Mouse (Mus musculus) G1E (cell line): Measurements from ENCODE around the gene Shbg. TPM values are rescaled to one million over a fixed set of nuclear protein-coding genes. Genes with fewer than 3 reads are reported as not detected.

Source experiments
- ATAC-seq: 2 replicates; pipeline ENCODE4 v1.8.0; 2016; ENCODE audit warnings: mild to moderate bottlenecking; ENCODE audit not compliant: insufficient number of reproducible peaks, poor library complexity, low FRiP score, severe bottlenecking; ENCODE audit errors: extremely low read depth
- DNase-seq: peaks from one replicate; pipeline ENCODE4 v3.0.0; 2012; ENCODE audit warnings: low spot score
- H3K27me3 ChIP-seq: 2 replicates; pipeline ENCODE4 v1.6.1; 2012; ENCODE audit warnings: mild to moderate bottlenecking, low read length, inconsistent platforms; ENCODE audit not compliant: insufficient read depth
- H3K36me3 ChIP-seq: replicated peaks from 2 replicates; pipeline ENCODE3; 2012; ENCODE audit warnings: mild to moderate bottlenecking, inconsistent platforms
- H3K4me1 ChIP-seq: 2 replicates; pipeline ENCODE4 v1.6.1; 2012; ENCODE audit warnings: low read depth, low read length, inconsistent platforms, mixed read lengths; ENCODE audit not compliant: insufficient read depth
- H3K4me3 ChIP-seq: 2 replicates; pipeline ENCODE4 v1.5.1; 2012; ENCODE audit warnings: low read depth, mild to moderate bottlenecking, inconsistent platforms, low read length, moderate library complexity, mixed read lengths
- H3K9me3 ChIP-seq: replicated peaks from 2 replicates; pipeline ENCODE4 v1.6.1; 2012; ENCODE audit warnings: inconsistent platforms
- CTCF ChIP-seq: IDR thresholded peaks from 2 replicates; pipeline ENCODE4 v1.5.1; 2012; ENCODE audit warnings: low read depth, low read length, inconsistent platforms, mixed read lengths
- GATA1 ChIP-seq: IDR thresholded peaks from 2 replicates; pipeline ENCODE4 v1.6.1; 2012; ENCODE audit warnings: borderline replicate concordance, low read length, inconsistent platforms, mixed read lengths
- GATA2 ChIP-seq: IDR thresholded peaks from 2 replicates; pipeline ENCODE4 v1.6.1; 2012; ENCODE audit warnings: low read depth, low read length, inconsistent platforms, borderline replicate concordance
- POLR2AphosphoS5 ChIP-seq: IDR thresholded peaks from 2 replicates; pipeline ENCODE4 v1.6.1; 2012; ENCODE audit warnings: low read depth, low read length, inconsistent platforms; ENCODE audit not compliant: insufficient replicate concordance
- TAL1 ChIP-seq: conservative IDR thresholded peaks from 2 replicates; pipeline ENCODE4 v1.6.1; 2012; ENCODE audit warnings: low read depth, low read length, inconsistent platforms, mixed read lengths
- polyA plus RNA-seq: library from polyadenylated mRNA; stranded (reverse); fragments of >175 nt; gene quantifications from 2 replicates; pipeline ENCODE4 v1.2.3, GENCODE M21; 2012
- total RNA-seq, 2 experiments: library from RNA; stranded (forward) in 1 of 2; stranded (reverse) in 1 of 2; fragments of 200-1000 nt in 1 of 2; fragments of >200 nt in 1 of 2; fragmentation: Nextera tagmentation in 1 of 2; gene quantifications; 2 replicates each; pipeline ENCODE4 v1.2.3; 2014 to 2017

Shbg gene
- total and polyA plus RNA-seq, 3 experiments = not detected

GRCm38 (mm10) chr11:69578301-69578700, 39.4 kb downstream of the Shbg start:
- Histone ChIP-seq H3K27me3 (no peaks in the 10 kb centered on the region), H3K36me3 (peaks cover 60% of the 10 kb centered on the region), H3K4me3 (peak overlapping the region; percentile 84), H3K9me3 (no peaks in the 10 kb centered on the region), H3K4me1 (peaks cover 63% of the 10 kb centered on the region)
- DNase-seq (no peak), ATAC-seq (no peak)
- TF ChIP-seq TAL1 (no peak), POLR2AphosphoS5 (no peak), GATA2 (no peak), GATA1 (no peak), CTCF (no peak)

GRCm38 (mm10) chr11:69576307-69576706, 41.4 kb downstream of the Shbg start:
- Histone ChIP-seq H3K36me3 (peaks cover 66% of the 10 kb centered on the region), H3K4me3 (peak overlapping the region; percentile 46; the same call in 1 of the 2 replicates), H3K9me3 (no peaks in the 10 kb centered on the region), H3K27me3 (no peaks in the 10 kb centered on the region), H3K4me1 (peaks cover 69% of the 10 kb centered on the region)
- DNase-seq = no peak
- TF ChIP-seq GATA2 (no peak), TAL1 (peak; percentile 62)
- ATAC-seq = no peak

- H3K4me1 ChIP-seq = peaks cover 80% of the 10 kb centered on the region
- H3K36me3 ChIP-seq = peaks cover 77% of the 10 kb centered on the region
- no peaks in the 10 kb centered on the region for H3K9me3 ChIP-seq
- H3K27me3 ChIP-seq = no peaks in the 10 kb centered on the region
- DNase-seq (no peak), ATAC-seq (no peak)
- TF ChIP-seq GATA1 = no peak
- peak; percentile 55 for TF ChIP-seq CTCF
- no peak overlapping the region; the same call in 1 of the 2 replicates for H3K4me3 ChIP-seq
These were observed 42.5 kb downstream of the Shbg start for GRCm38 (mm10) chr11:69575220-69575619.

- H3K4me1 ChIP-seq = peaks cover 17% of the 10 kb centered on the region
- TF ChIP-seq TAL1 (no peak), POLR2AphosphoS5 (no peak), GATA1 (no peak), CTCF (no peak), GATA2 (no peak)
- H3K9me3 ChIP-seq = no peaks in the 10 kb centered on the region
- no peak overlapping the region for H3K4me3 ChIP-seq
- H3K27me3 ChIP-seq = no peaks in the 10 kb centered on the region
- DNase-seq (no peak), ATAC-seq (no peak)
- H3K36me3 ChIP-seq = peaks cover 97% of the 10 kb centered on the region
These were observed 52.6 kb downstream of the Shbg start for GRCm38 (mm10) chr11:69565131-69565530.

Other genes with a start within 250 kb of the Shbg start
Only the 20 nearest of the 33 such genes appear.
- 0.73 and 1.1 TPM in 2 replicates for gene Dnah2, start 68.8 kb downstream of the Shbg start, total RNA-seq (2014; fragmentation: Nextera tagmentation)
- gene Dnah2, start 68.8 kb downstream of the Shbg start, total RNA-seq (2017) = 2.6 and 3.2 TPM in 2 replicates
- gene Dnah2, start 68.8 kb downstream of the Shbg start, polyA plus RNA-seq = 0.06 and 0.13 TPM in 2 replicates
- gene Efnb3, start 57.7 kb downstream of the Shbg start, total RNA-seq (2014; fragmentation: Nextera tagmentation) = 0.29 and 0.68 TPM in 2 replicates
- gene Efnb3, start 57.7 kb downstream of the Shbg start, total RNA-seq (2017) = 0.27 and 0.29 TPM in 2 replicates
- gene Efnb3, start 57.7 kb downstream of the Shbg start, polyA plus RNA-seq = 0.36 and 0.56 TPM in 2 replicates
- gene Wrap53, start 37.6 kb downstream of the Shbg start, total RNA-seq (2014; fragmentation: Nextera tagmentation) = 20.5 and 26.1 TPM in 2 replicates
- 9.6 and 9.8 TPM in 2 replicates for gene Wrap53, start 37.6 kb downstream of the Shbg start, total RNA-seq (2017)
- gene Wrap53, start 37.6 kb downstream of the Shbg start, polyA plus RNA-seq = 15.7 and 22.0 TPM in 2 replicates
- gene Trp53, start 37.5 kb downstream of the Shbg start, total RNA-seq (2014; fragmentation: Nextera tagmentation) = 228 and 271 TPM in 2 replicates
- 52.1 and 57.4 TPM in 2 replicates for gene Trp53, start 37.5 kb downstream of the Shbg start, total RNA-seq (2017)
- 141 and 175 TPM in 2 replicates for gene Trp53, start 37.5 kb downstream of the Shbg start, polyA plus RNA-seq
- 84.5 and 116 TPM in 2 replicates for gene Atp1b2, start 12.0 kb downstream of the Shbg start, total RNA-seq (2014; fragmentation: Nextera tagmentation)
- gene Atp1b2, start 12.0 kb downstream of the Shbg start, total RNA-seq (2017) = 3.6 and 4.8 TPM in 2 replicates
- 50.0 and 54.6 TPM in 2 replicates for gene Atp1b2, start 12.0 kb downstream of the Shbg start, polyA plus RNA-seq
- 2.4 and 7.3 TPM in 2 replicates for gene Sat2, start 4.1 kb upstream of the Shbg start, total RNA-seq (2014; fragmentation: Nextera tagmentation)
- gene Sat2, start 4.1 kb upstream of the Shbg start, total RNA-seq (2017) = 1.5 and 2.6 TPM in 2 replicates
- gene Sat2, start 4.1 kb upstream of the Shbg start, polyA plus RNA-seq = 0.09 TPM in 1 of 2 replicates, not detected in the other
- 90.1 and 92.9 TPM in 2 replicates for gene Fxr2, start 15.1 kb upstream of the Shbg start, total RNA-seq (2014; fragmentation: Nextera tagmentation)
- gene Fxr2, start 15.1 kb upstream of the Shbg start, total RNA-seq (2017) = 44.9 and 53.6 TPM in 2 replicates
- 77.8 and 82.4 TPM in 2 replicates for gene Fxr2, start 15.1 kb upstream of the Shbg start, polyA plus RNA-seq
- gene Sox15, start 37.4 kb upstream of the Shbg start, total RNA-seq (2014; fragmentation: Nextera tagmentation) = 2.1 TPM in 1 of 2 replicates, not detected in the other
- 0.17 TPM in 1 of 2 replicates, not detected in the other for gene Sox15, start 37.4 kb upstream of the Shbg start, total RNA-seq (2017)
- 0.20 and 0.36 TPM in 2 replicates for gene Sox15, start 37.4 kb upstream of the Shbg start, polyA plus RNA-seq
- gene Mpdu1, start 44.7 kb upstream of the Shbg start, total RNA-seq (2014; fragmentation: Nextera tagmentation) = 27.0 and 31.1 TPM in 2 replicates
- 43.4 and 63.6 TPM in 2 replicates for gene Mpdu1, start 44.7 kb upstream of the Shbg start, total RNA-seq (2017)
- 22.7 and 24.9 TPM in 2 replicates for gene Mpdu1, start 44.7 kb upstream of the Shbg start, polyA plus RNA-seq
- 3.5 TPM in 1 of 2 replicates, not detected in the other for gene Cd68, start 48.2 kb upstream of the Shbg start, total RNA-seq (2014; fragmentation: Nextera tagmentation)
- 5.0 and 6.1 TPM in 2 replicates for gene Cd68, start 48.2 kb upstream of the Shbg start, total RNA-seq (2017)
- 2.2 and 2.3 TPM in 2 replicates for gene Cd68, start 48.2 kb upstream of the Shbg start, polyA plus RNA-seq
- 986 and 993 TPM in 2 replicates for gene Eif4a1, start 54.5 kb upstream of the Shbg start, total RNA-seq (2014; fragmentation: Nextera tagmentation)
- 986 and 1,008 TPM in 2 replicates for gene Eif4a1, start 54.5 kb upstream of the Shbg start, total RNA-seq (2017)
- 197 and 231 TPM in 2 replicates for gene Eif4a1, start 54.5 kb upstream of the Shbg start, polyA plus RNA-seq
- gene Senp3, start 64.2 kb upstream of the Shbg start, total RNA-seq (2014; fragmentation: Nextera tagmentation) = 111 and 128 TPM in 2 replicates
- gene Senp3, start 64.2 kb upstream of the Shbg start, total RNA-seq (2017) = 107 and 111 TPM in 2 replicates
- gene Senp3, start 64.2 kb upstream of the Shbg start, polyA plus RNA-seq = 125 and 142 TPM in 2 replicates
- not detected in 2 replicates for gene Tnfsf13, start 67.9 kb upstream of the Shbg start, total RNA-seq (2014; fragmentation: Nextera tagmentation)
- gene Tnfsf13, start 67.9 kb upstream of the Shbg start, total RNA-seq (2017) = not detected in 2 replicates
- gene Tnfsf13, start 67.9 kb upstream of the Shbg start, polyA plus RNA-seq = not detected in 2 replicates
- not detected in 2 replicates for gene Tnfsf12, start 77.9 kb upstream of the Shbg start, total RNA-seq (2014; fragmentation: Nextera tagmentation)
- not detected in 2 replicates for gene Tnfsf12, start 77.9 kb upstream of the Shbg start, total RNA-seq (2017)
- gene Tnfsf12, start 77.9 kb upstream of the Shbg start, polyA plus RNA-seq = not detected in 2 replicates
- not detected in 2 replicates for gene Tnfsfm13, start 78.2 kb upstream of the Shbg start, total RNA-seq (2014; fragmentation: Nextera tagmentation)
- not detected in 2 replicates for gene Tnfsfm13, start 78.2 kb upstream of the Shbg start, total RNA-seq (2017)
- gene Tnfsfm13, start 78.2 kb upstream of the Shbg start, polyA plus RNA-seq = not detected in 2 replicates
- gene Polr2a, start 140.7 kb upstream of the Shbg start, total RNA-seq (2014; fragmentation: Nextera tagmentation) = 192 and 251 TPM in 2 replicates
- 21.3 and 26.2 TPM in 2 replicates for gene Polr2a, start 140.7 kb upstream of the Shbg start, total RNA-seq (2017)
- gene Polr2a, start 140.7 kb upstream of the Shbg start, polyA plus RNA-seq = 116 and 119 TPM in 2 replicates
- gene Slc35g3, start 144.1 kb upstream of the Shbg start, total RNA-seq (2014; fragmentation: Nextera tagmentation) = 1.1 TPM in 1 of 2 replicates, not detected in the other
- 0.27 TPM in 1 of 2 replicates, not detected in the other for gene Slc35g3, start 144.1 kb upstream of the Shbg start, total RNA-seq (2017)
- gene Slc35g3, start 144.1 kb upstream of the Shbg start, polyA plus RNA-seq = 0.18 TPM in 2 replicates
- 18.4 and 19.0 TPM in 2 replicates for gene Zbtb4, start 148.0 kb upstream of the Shbg start, total RNA-seq (2014; fragmentation: Nextera tagmentation)
- gene Zbtb4, start 148.0 kb upstream of the Shbg start, total RNA-seq (2017) = 5.6 and 8.6 TPM in 2 replicates
- 13.0 and 13.4 TPM in 2 replicates for gene Zbtb4, start 148.0 kb upstream of the Shbg start, polyA plus RNA-seq
- gene Chrnb1, start 178.0 kb upstream of the Shbg start, total RNA-seq (2014; fragmentation: Nextera tagmentation) = 2.3 and 2.8 TPM in 2 replicates
- gene Chrnb1, start 178.0 kb upstream of the Shbg start, total RNA-seq (2017) = 1.1 and 1.2 TPM in 2 replicates
- gene Chrnb1, start 178.0 kb upstream of the Shbg start, polyA plus RNA-seq = 0.39 and 0.50 TPM in 2 replicates
- 24.9 and 28.9 TPM in 2 replicates for gene Fgf11, start 184.0 kb upstream of the Shbg start, total RNA-seq (2014; fragmentation: Nextera tagmentation)
- gene Fgf11, start 184.0 kb upstream of the Shbg start, total RNA-seq (2017) = 3.6 and 4.2 TPM in 2 replicates
- gene Fgf11, start 184.0 kb upstream of the Shbg start, polyA plus RNA-seq = 7.7 and 8.6 TPM in 2 replicates